Mouse (Mus musculus) megakaryocyte, embryonic 14.5 days (primary cell): ENCODE measurements at regions not wholly inside any gene's neighbourhood (a gene's known extent, or its start where the extent isn't known, plus 50 kb on each side); places are given as distances from the start of the nearest gene placed in this dataset.

Experiments used
- FLI1 ChIP-seq: IDR thresholded peaks from 2 replicates; pipeline ENCODE4 v1.6.1; 2012; ENCODE audit warnings: low read length, inconsistent platforms, mixed read lengths
- GATA1 ChIP-seq: IDR thresholded peaks from 3 replicates; pipeline ENCODE4 v1.6.1; 2012; ENCODE audit warnings: mixed read lengths, low read length, inconsistent platforms, borderline replicate concordance

- TF ChIP-seq GATA1, result no peak
- no peak for TF ChIP-seq FLI1
Observed at GRCm38 (mm10) chr2:51041101-51041500, 107.8 kb downstream of the Rnd3 start.
